Mouse (Mus musculus): ENCODE measurements around the gene Zfp185. TPM values are rescaled to one million over a fixed set of nuclear protein-coding genes. Genes with fewer than 3 reads are reported as not detected.

Gene Zfp185
- polyA plus RNA-seq, 1 experiment from 2014 or later, result 15.4 TPM

DNA sequence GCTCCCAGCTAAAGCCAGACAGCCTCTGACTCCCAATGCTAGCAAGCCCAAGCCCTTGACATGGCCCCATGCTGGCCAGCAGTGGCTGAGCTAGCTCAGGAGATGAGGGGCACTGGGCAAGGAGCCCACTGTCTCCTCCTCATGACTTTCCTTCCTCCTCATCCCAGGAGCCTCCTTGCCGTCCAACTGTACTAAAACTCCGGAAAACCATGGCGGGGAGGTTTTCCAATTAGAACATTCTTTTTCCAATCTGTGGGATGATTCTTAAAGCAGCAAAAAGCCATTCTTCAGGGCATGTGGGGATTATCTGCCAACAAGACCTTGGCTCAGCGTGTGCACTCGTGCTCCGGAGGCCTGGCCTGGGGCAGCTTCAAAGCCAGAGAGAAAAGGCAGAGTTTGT, 4.3 kb upstream of the Zfp185 start:
- WGBS, result 59% methylated on average over 6 of the region's 6 CpGs
- no peak overlapping the region for H3K27ac ChIP-seq (replicated peaks)
- H3K27me3 ChIP-seq (ENCODE audit: control insufficient read depth, insufficient read depth, low read length), result no peaks in the 10 kb centered on the region

DNA sequence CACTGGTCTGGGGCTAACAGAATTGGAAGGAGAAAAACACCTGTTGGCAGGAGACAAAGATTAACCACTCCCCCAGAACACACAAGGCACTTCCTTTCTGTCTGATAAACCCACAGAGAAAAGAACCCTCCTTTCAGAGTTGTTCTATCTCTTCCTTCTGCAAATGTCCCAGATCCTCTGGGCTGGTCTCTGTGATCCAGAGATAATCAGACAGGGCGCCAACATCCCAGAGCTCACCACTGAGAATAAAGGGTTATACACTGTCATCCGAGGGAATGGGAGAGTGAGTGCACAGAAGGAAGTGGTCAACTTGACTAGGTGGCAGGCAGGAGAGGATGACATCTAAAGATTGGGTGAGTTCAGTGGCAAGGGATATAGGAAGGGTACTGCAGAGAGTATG, 1.5 kb upstream of the Zfp185 start:
- no peak for DNase-seq (ENCODE audit: low spot score)
- no peaks in the 10 kb centered on the region for H3K4me1 ChIP-seq (replicated peaks; ENCODE audit: control insufficient read depth, insufficient read depth)
- ATAC-seq (ENCODE audit: low FRiP score, low TSS enrichment), result no peak
- no peak overlapping the region for H3K4me2 ChIP-seq (replicated peaks; ENCODE audit: low read depth)
- no peaks in the 10 kb centered on the region for H3K9me3 ChIP-seq (ENCODE audit: control insufficient read depth, low read length)
- 77% methylated on average over 2 of the region's 2 CpGs for WGBS
- no peaks in the 10 kb centered on the region for H3K36me3 ChIP-seq (ENCODE audit: control insufficient read depth, insufficient read depth, low read length)
- no peak overlapping the region for H3K27ac ChIP-seq (replicated peaks)
- no peaks in the 10 kb centered on the region for H3K27me3 ChIP-seq (ENCODE audit: control insufficient read depth, insufficient read depth, low read length)
- H3K4me3 ChIP-seq (ENCODE audit: low read depth, low read length), result no peak overlapping the region
- TF ChIP-seq CTCF (IDR thresholded peaks at IDR 0.05; ENCODE audit: low read depth) (no peak), EP300 (optimal IDR thresholded peaks at IDR 0.05) (no peak)
- no peak overlapping the region for H3K9ac ChIP-seq (ENCODE audit: low read length)

More for the DNA sequence above, 4.3 kb upstream of the Zfp185 start:
- Histone ChIP-seq H3K4me3 (ENCODE audit: low read depth, low read length) (no peak overlapping the region), H3K4me1 (replicated peaks; ENCODE audit: control insufficient read depth, insufficient read depth) (no peaks in the 10 kb centered on the region), H3K9me3 (ENCODE audit: control insufficient read depth, low read length) (no peaks in the 10 kb centered on the region), H3K36me3 (ENCODE audit: control insufficient read depth, insufficient read depth, low read length) (no peaks in the 10 kb centered on the region), H3K4me2 (replicated peaks; ENCODE audit: low read depth) (no peak overlapping the region), H3K9ac (ENCODE audit: low read length) (no peak overlapping the region)
- no peak for ATAC-seq (ENCODE audit: low FRiP score, low TSS enrichment)
- TF ChIP-seq EP300 (optimal IDR thresholded peaks at IDR 0.05) (no peak), CTCF (IDR thresholded peaks at IDR 0.05; ENCODE audit: low read depth) (no peak)
- DNase-seq (ENCODE audit: low spot score), result no peak

DNA sequence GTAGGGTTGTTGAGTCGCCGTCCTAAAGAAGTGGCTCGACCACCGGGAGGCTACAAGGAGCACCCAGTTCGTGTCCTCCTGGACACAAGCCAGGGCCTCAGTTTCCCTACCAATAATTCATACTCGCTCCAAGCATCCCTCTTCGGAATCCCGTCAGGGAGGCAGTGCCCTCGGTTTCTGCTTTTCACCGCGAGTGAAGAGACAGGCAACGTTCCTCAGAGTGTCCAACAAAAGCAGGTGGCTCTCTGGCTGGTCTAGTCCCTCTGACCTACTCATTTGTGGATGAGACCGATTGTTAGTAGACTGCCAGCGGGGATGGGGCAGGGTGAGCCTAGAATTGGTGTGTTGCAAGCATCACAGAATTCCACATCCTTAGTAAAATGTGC, 374 bp downstream of the Zfp185 start:
- H3K36me3 ChIP-seq (ENCODE audit: control insufficient read depth, insufficient read depth, low read length), result no peaks in the 10 kb centered on the region
- peak overlapping the region; percentile 37 for H3K4me3 ChIP-seq (ENCODE audit: low read depth, low read length)
- no peaks in the 10 kb centered on the region for H3K4me1 ChIP-seq (replicated peaks; ENCODE audit: control insufficient read depth, insufficient read depth)
- H3K4me2 ChIP-seq (replicated peaks; ENCODE audit: low read depth), result peak overlapping the region; percentile 61
- WGBS, result 27% methylated on average over 12 of the region's 14 CpGs
- H3K9me3 ChIP-seq (ENCODE audit: control insufficient read depth, low read length), result no peaks in the 10 kb centered on the region
- H3K9ac ChIP-seq (ENCODE audit: low read length), result peak overlapping the region; percentile 45
- no peak for DNase-seq (ENCODE audit: low spot score)
- no peaks in the 10 kb centered on the region for H3K27me3 ChIP-seq (ENCODE audit: control insufficient read depth, insufficient read depth, low read length)
- no peak for TF ChIP-seq CTCF (IDR thresholded peaks at IDR 0.05; ENCODE audit: low read depth)
- ATAC-seq (ENCODE audit: low FRiP score, low TSS enrichment), result no peak
- H3K27ac ChIP-seq (replicated peaks), result no peak overlapping the region

DNA sequence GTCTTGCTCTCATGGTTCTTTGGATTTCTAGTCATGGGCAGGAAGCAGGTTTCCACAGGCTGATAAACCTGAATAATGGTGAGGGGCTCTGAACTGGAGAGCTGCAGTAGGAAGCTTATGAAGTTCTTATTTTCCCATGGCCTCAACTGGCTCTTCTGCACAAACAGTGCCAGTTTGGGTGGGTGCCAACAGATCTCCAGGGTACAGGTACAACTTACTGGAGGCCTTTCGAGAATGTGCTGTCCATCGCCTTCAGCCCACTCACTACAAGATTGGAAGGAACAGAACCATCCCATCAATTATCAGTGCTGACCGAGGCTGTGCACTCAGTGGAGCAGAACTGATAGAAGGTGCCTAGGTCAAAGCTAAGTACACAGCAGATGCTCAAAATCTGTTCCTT, 1.3 kb downstream of the Zfp185 start:
- 82% methylated on average over 3 of the region's 3 CpGs for WGBS

DNA sequence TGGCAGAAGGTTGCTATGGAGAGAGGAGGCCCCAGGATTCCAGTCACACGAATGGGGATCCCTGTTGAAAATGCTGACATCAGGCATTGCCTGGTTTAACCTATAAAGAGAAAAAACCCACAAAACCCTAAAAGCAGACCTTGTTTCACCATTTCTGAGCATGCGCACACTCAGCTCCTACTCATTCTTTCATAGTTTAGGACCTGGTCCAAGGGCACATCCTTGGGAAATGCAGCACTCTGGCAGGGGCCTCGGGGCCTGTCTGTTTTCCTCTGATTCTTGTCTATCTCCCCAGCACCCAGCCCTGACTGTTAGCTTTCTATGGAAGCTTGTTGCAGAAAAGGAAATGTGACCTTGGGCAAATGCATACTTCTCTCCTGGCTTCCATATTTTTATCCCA, 3.4 kb downstream of the Zfp185 start:
- TF ChIP-seq EP300 (optimal IDR thresholded peaks at IDR 0.05) (no peak), CTCF (IDR thresholded peaks at IDR 0.05; ENCODE audit: low read depth) (no peak)
- no peaks in the 10 kb centered on the region for H3K36me3 ChIP-seq (ENCODE audit: control insufficient read depth, insufficient read depth, low read length)
- 65% methylated on average over 3 of the region's 3 CpGs for WGBS
- no peak overlapping the region for H3K9ac ChIP-seq (ENCODE audit: low read length)
- no peak overlapping the region for H3K4me3 ChIP-seq (ENCODE audit: low read depth, low read length)
- no peak for ATAC-seq (ENCODE audit: low FRiP score, low TSS enrichment)
- no peaks in the 10 kb centered on the region for H3K27me3 ChIP-seq (ENCODE audit: control insufficient read depth, insufficient read depth, low read length)
- no peaks in the 10 kb centered on the region for H3K4me1 ChIP-seq (replicated peaks; ENCODE audit: control insufficient read depth, insufficient read depth)
- no peak overlapping the region for H3K4me2 ChIP-seq (replicated peaks; ENCODE audit: low read depth)
- no peak for DNase-seq (ENCODE audit: low spot score)
- no peaks in the 10 kb centered on the region for H3K9me3 ChIP-seq (ENCODE audit: control insufficient read depth, low read length)
- no peak overlapping the region for H3K27ac ChIP-seq (replicated peaks)

More for the DNA sequence above, 1.3 kb downstream of the Zfp185 start:
- no peaks in the 10 kb centered on the region for H3K27me3 ChIP-seq (ENCODE audit: control insufficient read depth, insufficient read depth, low read length)
- no peak for DNase-seq (ENCODE audit: low spot score)
- no peak overlapping the region for H3K4me2 ChIP-seq (replicated peaks; ENCODE audit: low read depth)
- no peak overlapping the region for H3K9ac ChIP-seq (ENCODE audit: low read length)
- H3K4me1 ChIP-seq (replicated peaks; ENCODE audit: control insufficient read depth, insufficient read depth), result no peaks in the 10 kb centered on the region
- TF ChIP-seq EP300 (optimal IDR thresholded peaks at IDR 0.05), result no peak
- no peak for TF ChIP-seq CTCF (IDR thresholded peaks at IDR 0.05; ENCODE audit: low read depth)
- no peak overlapping the region for H3K4me3 ChIP-seq (ENCODE audit: low read depth, low read length)
- H3K9me3 ChIP-seq (ENCODE audit: control insufficient read depth, low read length), result no peaks in the 10 kb centered on the region
- H3K27ac ChIP-seq (replicated peaks), result no peak overlapping the region
- no peak for ATAC-seq (ENCODE audit: low FRiP score, low TSS enrichment)
- no peaks in the 10 kb centered on the region for H3K36me3 ChIP-seq (ENCODE audit: control insufficient read depth, insufficient read depth, low read length)

DNA sequence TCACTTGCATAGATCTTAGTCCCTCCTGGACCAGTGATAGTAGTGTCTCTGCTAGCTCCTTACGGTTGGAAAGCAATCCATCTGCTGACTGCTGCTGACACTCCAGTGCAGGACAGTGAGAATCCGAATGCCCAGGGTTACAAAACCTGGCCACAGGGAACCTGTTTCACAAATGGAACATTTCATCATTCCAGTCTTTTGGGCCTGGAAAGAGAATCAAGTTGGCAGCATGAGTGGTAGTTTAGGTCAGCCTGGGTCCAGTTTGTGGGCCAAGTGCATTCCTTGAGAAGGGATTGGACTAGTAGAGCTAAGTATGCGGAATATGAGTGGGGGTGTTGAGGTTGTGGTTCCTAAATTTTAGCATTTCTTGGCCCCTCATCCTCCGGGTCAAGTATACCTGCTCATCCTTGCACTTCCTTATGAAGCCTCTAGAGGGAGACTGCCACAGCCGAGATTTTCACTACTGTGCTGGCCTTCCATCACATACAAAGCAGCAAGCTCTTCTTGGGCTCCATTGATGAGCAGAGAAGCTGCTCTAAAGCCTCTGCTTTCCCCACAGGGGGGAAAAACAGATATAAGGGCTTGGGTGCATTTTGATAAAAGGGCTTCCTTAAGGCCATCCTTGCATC, 5.3 kb downstream of the Zfp185 start:
- no peaks in the 10 kb centered on the region for H3K27me3 ChIP-seq (ENCODE audit: control insufficient read depth, insufficient read depth, low read length)
- no peak overlapping the region for H3K9ac ChIP-seq (ENCODE audit: low read length)
- ATAC-seq (ENCODE audit: low FRiP score, low TSS enrichment) (no peak), DNase-seq (ENCODE audit: low spot score) (peak; percentile 4)
- H3K4me1 ChIP-seq (replicated peaks; ENCODE audit: control insufficient read depth, insufficient read depth), result no peaks in the 10 kb centered on the region
- TF ChIP-seq CTCF (IDR thresholded peaks at IDR 0.05; ENCODE audit: low read depth), result peak; percentile 68
- no peak for TF ChIP-seq EP300 (optimal IDR thresholded peaks at IDR 0.05)
- no peaks in the 10 kb centered on the region for H3K36me3 ChIP-seq (ENCODE audit: control insufficient read depth, insufficient read depth, low read length)
- H3K9me3 ChIP-seq (ENCODE audit: control insufficient read depth, low read length), result no peaks in the 10 kb centered on the region
- no peak overlapping the region for H3K4me2 ChIP-seq (replicated peaks; ENCODE audit: low read depth)
- 50% methylated on average over 5 of the region's 5 CpGs for WGBS
- no peak overlapping the region for H3K27ac ChIP-seq (replicated peaks)
- H3K4me3 ChIP-seq (ENCODE audit: low read depth, low read length), result no peak overlapping the region

All from stomach, postnatal 0 days (tissue).